ENCODE assay signal across 8 mouse cellular contexts in genomic region chr10:87446829-87447753, GRCm38 (mm10). TPM values are rescaled to one million over a fixed set of nuclear protein-coding genes. Genes with fewer than 3 reads are reported as not detected.
A peak's percentile ranks its signal among the peaks of the same experiment; 100 is the strongest.
DNase-seq lines count a peak whose midpoint lies in the region; ATAC-seq and TF ChIP-seq lines count a peak whose summit lies in the region.

No protein-coding gene starts in this region.

- H3K4me1 ChIP-seq in heart, embryonic 11.5 days (ENCODE audit: control insufficient read depth, insufficient read depth, low read length), result no peaks in the 10 kb centered on the region
- no peaks in the 10 kb centered on the region; the same call in 1 of the 2 replicates for H3K4me1 ChIP-seq in testis, adult 2 months (ENCODE audit: control insufficient read depth, insufficient read depth, low read length)
- H3K4me1 ChIP-seq in limb, embryonic 11.5 days (ENCODE audit: control insufficient read depth, insufficient read depth, low read length), result peaks cover 2% of the 10 kb centered on the region; the same call in 1 of the 2 replicates

- 35% methylated on average over 13 of the region's 13 CpGs for WGBS in heart, embryonic 11.5 days (ENCODE audit: insufficient replicate concordance)
- 31% methylated on average over 13 of the region's 13 CpGs for WGBS in limb, embryonic 11.5 days

- H3K9ac ChIP-seq in heart, embryonic 11.5 days (ENCODE audit: low read depth, low read length), result no peak overlapping the region
- H3K9ac ChIP-seq in limb, embryonic 11.5 days (ENCODE audit: low read length), result no peak overlapping the region

- no peak for TF ChIP-seq POLR2A in testis, adult 2 months (IDR thresholded peaks at IDR 0.05; ENCODE audit: control insufficient read depth, low read depth, low read length)

- no peak overlapping the region for H3K4me3 ChIP-seq in heart, embryonic 11.5 days (ENCODE audit: low read depth, low read length)
- peak overlapping the region; percentile 71 for H3K4me3 ChIP-seq in testis, adult 2 months (ENCODE audit: control insufficient read depth, low read depth, low read length)
- no peak overlapping the region for H3K4me3 ChIP-seq in limb, embryonic 11.5 days (ENCODE audit: low read depth, low read length)

- DNase-seq in heart, postnatal 4 days, result no peak
- no peak for DNase-seq in testis, postnatal 14 days (ENCODE audit: low spot score)
- DNase-seq in limb, embryonic 11.5 days (ENCODE audit: low spot score), result no peak
- DNase-seq in spleen, postnatal 10 days (ENCODE audit: low spot score in 2 of 2), result no peak
- no peak for DNase-seq in urinary bladder, postnatal 14 days (ENCODE audit: low spot score)

- H3K9me3 ChIP-seq in heart, embryonic 11.5 days (replicated peaks; ENCODE audit: control insufficient read depth, low read length), result no peaks in the 10 kb centered on the region
- H3K9me3 ChIP-seq in limb, embryonic 11.5 days (ENCODE audit: control insufficient read depth, low read length), result no peaks in the 10 kb centered on the region

- H3K27me3 ChIP-seq in heart, embryonic 11.5 days (ENCODE audit: control insufficient read depth, insufficient read depth, low read length), result no peaks in the 10 kb centered on the region
- no peaks in the 10 kb centered on the region for H3K27me3 ChIP-seq in testis, adult 2 months (ENCODE audit: control insufficient read depth, insufficient read depth, low read length)
- no peaks in the 10 kb centered on the region for H3K27me3 ChIP-seq in limb, embryonic 11.5 days (ENCODE audit: control insufficient read depth, insufficient read depth, low read length)

- no peak for ATAC-seq in heart, embryonic 11.5 days (replicated peaks; ENCODE audit: insufficient number of reproducible peaks, low FRiP score, low TSS enrichment)
- no peak for ATAC-seq in limb, embryonic 11.5 days (ENCODE audit: insufficient number of reproducible peaks, low FRiP score, low TSS enrichment, low read depth)
- no peak for ATAC-seq in inflammation-experienced regulatory T-cells, adult 6 months

- peak overlapping the region; percentile 40 for H3K4me2 ChIP-seq in heart, embryonic 11.5 days
- H3K4me2 ChIP-seq in limb, embryonic 11.5 days (ENCODE audit: low read depth, severe bottlenecking), result peak overlapping the region; percentile 26; the same call in 1 of the 2 replicates

- no peaks in the 10 kb centered on the region for H3K36me3 ChIP-seq in heart, embryonic 11.5 days (ENCODE audit: control insufficient read depth, insufficient read depth, low read length)
- no peaks in the 10 kb centered on the region for H3K36me3 ChIP-seq in testis, adult 2 months (ENCODE audit: control insufficient read depth, insufficient read depth, low read length)
- no peaks in the 10 kb centered on the region for H3K36me3 ChIP-seq in limb, embryonic 11.5 days (ENCODE audit: control insufficient read depth, insufficient read depth, low read length)

- no peak for TF ChIP-seq CTCF in testis, adult 2 months (IDR thresholded peaks at IDR 0.05; ENCODE audit: control insufficient read depth, insufficient read depth, insufficient replicate concordance, low read depth, low read length)

- no peak overlapping the region for H3K27ac ChIP-seq in heart, embryonic 11.5 days (ENCODE audit: low read depth, low read length)
- H3K27ac ChIP-seq in testis, adult 2 months (ENCODE audit: control insufficient read depth, insufficient read depth, low read depth, low read length), result no peak overlapping the region
- H3K27ac ChIP-seq in limb, embryonic 11.5 days (replicated peaks; ENCODE audit: low read depth, low read length), result peak overlapping the region; percentile 32; the same call in 1 of the 2 replicates

RNA-seq across cellular contexts. Expression of gene Ascl1, which starts 46.4 kb away (rescaled TPM):
- 0.11 and 0.20 TPM in 2 replicates for polyA plus RNA-seq in heart, embryonic 11.5 days (2014; fragmentation: Nextera tagmentation; extraction: Ambion mirVana)
- total RNA-seq in heart, postnatal 4 days (2021), result not detected
- 0.04 TPM in 1 of 2 replicates, not detected in the other for polyA plus RNA-seq in testis, adult 2 months (2012; rRNA removed)
- 0.24 and 0.28 TPM in 2 replicates for polyA plus RNA-seq in limb, embryonic 11.5 days (2014; fragmentation: Nextera tagmentation; extraction: Ambion mirVana)
- polyA plus RNA-seq in inflammation-experienced regulatory T-cells, adult 6 months (2017; shearing (Covaris generic)), result not detected
